Mouse (Mus musculus) myocyte (in vitro differentiated cells): ENCODE data around the gene Irs2.

Source experiments
- E2F4 ChIP-seq: IDR thresholded peaks from one replicate; pipeline ENCODE4 v1.6.1; 2011; ENCODE audit warnings: mild to moderate bottlenecking, control low read depth, moderate library complexity; ENCODE audit not compliant: insufficient read depth
- POLR2A ChIP-seq: IDR thresholded peaks from one replicate; pipeline ENCODE4 v1.6.1; 2011; ENCODE audit warnings: low read depth, mild to moderate bottlenecking, control low read depth, moderate library complexity; ENCODE audit not compliant: insufficient read length
- REST ChIP-seq: IDR thresholded peaks from one replicate; pipeline ENCODE4 v1.6.1; 2011; ENCODE audit warnings: mild to moderate bottlenecking, control low read depth, moderate library complexity; ENCODE audit not compliant: insufficient read depth, insufficient read length

DNA sequence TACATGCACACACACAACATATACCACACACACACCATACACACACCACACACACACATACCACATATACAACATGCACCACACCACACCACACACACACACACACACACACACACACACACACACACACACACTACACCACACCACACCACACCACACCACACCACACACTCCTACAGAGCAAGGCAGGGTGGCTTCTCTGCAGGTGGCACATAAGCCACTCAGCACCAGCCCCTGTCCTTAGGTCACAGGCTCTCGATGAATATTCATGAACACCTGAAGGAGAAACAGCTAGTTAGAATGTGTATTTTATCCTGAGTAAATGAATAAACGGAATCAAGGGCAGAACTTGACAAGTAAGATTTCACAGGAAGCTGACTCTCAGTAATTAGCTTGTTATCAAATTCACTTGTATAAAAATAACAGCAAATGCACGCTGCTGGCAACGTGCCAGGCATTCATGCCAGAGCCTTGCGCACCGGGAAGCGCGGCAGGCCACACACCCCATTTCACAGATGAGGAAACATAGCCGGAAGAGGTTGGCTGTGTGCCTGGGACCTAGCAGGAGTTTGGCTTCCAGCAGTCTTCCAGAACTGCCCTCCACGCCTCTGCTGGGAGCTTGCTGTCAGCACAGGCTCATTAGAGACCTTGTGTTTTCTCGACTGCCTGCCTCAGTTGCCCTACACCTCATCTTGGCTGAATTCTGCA, 54.8 kb downstream of the Irs2 start:
- no peak for TF ChIP-seq POLR2A
- no peak for TF ChIP-seq E2F4
- TF ChIP-seq REST = no peak
